Mouse (Mus musculus) CH12.LX (cell line): ENCODE results near the gene Cln5.

Experiments used
- CTCF ChIP-seq, 2 experiments: IDR thresholded peaks in 1 of 2; conservative IDR thresholded peaks in 1 of 2; 2 replicates each; pipeline ENCODE4 v1.5.1; 2011 to 2012; ENCODE audit warnings: low read depth in 2 of 2, low read length in 2 of 2, improper control_type of control experiment in 1 of 2, inconsistent platforms in 1 of 2, mild to moderate bottlenecking in 1 of 2, moderate library complexity in 1 of 2
- ELF1 ChIP-seq: IDR thresholded peaks from 2 replicates; pipeline ENCODE4 v1.6.1; 2014; ENCODE audit warnings: low read depth, mild to moderate bottlenecking, inconsistent platforms, low read length, improper control_type of control experiment
- EP300 ChIP-seq: IDR thresholded peaks from 2 replicates; pipeline ENCODE4 v1.6.1; 2011; ENCODE audit warnings: low read length, improper control_type of control experiment
- HCFC1 ChIP-seq: IDR thresholded peaks from 2 replicates; pipeline ENCODE4 v1.6.1; 2012; ENCODE audit warnings: low read depth, mild to moderate bottlenecking, inconsistent platforms, low read length, improper control_type of control experiment
- IRF4 ChIP-seq: IDR thresholded peaks from 2 replicates; pipeline ENCODE4 v1.6.1; 2014; ENCODE audit warnings: low read depth, mild to moderate bottlenecking, inconsistent platforms, low read length, improper control_type of control experiment
- JUN ChIP-seq: IDR thresholded peaks from 2 replicates; pipeline ENCODE4 v1.6.1; 2011; ENCODE audit warnings: low read depth, mild to moderate bottlenecking, low read length, improper control_type of control experiment, moderate library complexity; ENCODE audit not compliant: insufficient read depth
- MXI1 ChIP-seq: IDR thresholded peaks from 2 replicates; pipeline ENCODE4 v1.6.1; 2011; ENCODE audit warnings: mild to moderate bottlenecking, low read depth, low read length, improper control_type of control experiment
- NELFE ChIP-seq: IDR thresholded peaks from 2 replicates; pipeline ENCODE4 v1.6.1; 2011; ENCODE audit warnings: low read depth, low read length, improper control_type of control experiment
- PAX5 ChIP-seq: IDR thresholded peaks from 2 replicates; pipeline ENCODE4 v1.6.1; 2012; ENCODE audit warnings: low read length, inconsistent platforms, mixed read lengths
- POLR2A ChIP-seq: IDR thresholded peaks from 2 replicates; pipeline ENCODE4 v1.6.1; 2011; ENCODE audit warnings: low read depth, mild to moderate bottlenecking, improper control_type of control experiment, low read length
- RAD21 ChIP-seq: IDR thresholded peaks from 2 replicates; pipeline ENCODE4 v1.6.1; 2011; ENCODE audit warnings: low read depth, mild to moderate bottlenecking, low read length, improper control_type of control experiment, moderate library complexity
- TCF12 ChIP-seq: IDR thresholded peaks from 2 replicates; pipeline ENCODE4 v1.6.1; 2014; ENCODE audit warnings: low read depth, mild to moderate bottlenecking, inconsistent platforms, low read length, improper control_type of control experiment
- ZC3H11A ChIP-seq: IDR thresholded peaks from 2 replicates; pipeline ENCODE4 v1.6.1; 2012; ENCODE audit warnings: low read depth, mild to moderate bottlenecking, inconsistent platforms, low read length, improper control_type of control experiment
- ZNF384 ChIP-seq: IDR thresholded peaks from 2 replicates; pipeline ENCODE4 v1.6.1; 2012; ENCODE audit warnings: low read depth, low read length, improper control_type of control experiment, inconsistent platforms

- TF ChIP-seq CTCF (conservative IDR thresholded peaks at IDR 0.05 in 1 of 2, IDR thresholded peaks at IDR 0.05 in 1 of 2; ENCODE audit: low read depth in 2 of 2, low read length in 2 of 2): no peak
- no peak for TF ChIP-seq NELFE
- no peak for TF ChIP-seq JUN
- no peak for TF ChIP-seq PAX5
- TF ChIP-seq IRF4: no peak
- TF ChIP-seq EP300: no peak
- no peak for TF ChIP-seq ZC3H11A
- no peak for TF ChIP-seq TCF12
- TF ChIP-seq ZNF384: no peak
- TF ChIP-seq HCFC1: no peak
- no peak for TF ChIP-seq ELF1
- TF ChIP-seq RAD21: no peak
- TF ChIP-seq MXI1: no peak
- TF ChIP-seq POLR2A: no peak
Measured at GRCm38 (mm10) chr14:103106301-103106700, 36.3 kb downstream of the Cln5 start.
